Mouse (Mus musculus) ES-E14 (cell line): ENCODE results near the gene Gm49396.

Experiments used
- CHD2 ChIP-seq: IDR thresholded peaks from 2 replicates; pipeline ENCODE4 v1.6.1; 2014; ENCODE audit warnings: mild to moderate bottlenecking, low read depth, low read length, inconsistent platforms
- HCFC1 ChIP-seq: IDR thresholded peaks from 2 replicates; pipeline ENCODE4 v1.6.1; 2012; ENCODE audit warnings: low read length, inconsistent platforms, borderline replicate concordance; ENCODE audit not compliant: insufficient read depth
- MAFK ChIP-seq: IDR thresholded peaks from 2 replicates; pipeline ENCODE4 v1.6.1; 2014; ENCODE audit warnings: mild to moderate bottlenecking, low read depth, low read length, inconsistent platforms; ENCODE audit not compliant: insufficient read depth
- ZC3H11A ChIP-seq: IDR thresholded peaks from 2 replicates; pipeline ENCODE4 v1.6.1; 2012; ENCODE audit warnings: low read depth, mild to moderate bottlenecking, inconsistent platforms, low read length, borderline replicate concordance
- ZNF384 ChIP-seq: IDR thresholded peaks from 2 replicates; pipeline ENCODE4 v1.6.1; 2012; ENCODE audit warnings: low read depth, low read length, inconsistent platforms

- TF ChIP-seq ZNF384 (no peak), CHD2 (peak; percentile 86), MAFK (no peak), ZC3H11A (no peak), HCFC1 (peak; percentile 70; the same call in 1 of the 2 replicates)
These were observed 10.8 kb upstream of the Gm49396 start, which contains the start of the genes Hspb6 and Proser3 for GRCm38 (mm10) chr7:30552102-30553020.
